Mouse (Mus musculus) heart, postnatal 25 days (tissue): Measurements from ENCODE around the gene Dnpep. TPM values are rescaled to one million over a fixed set of nuclear protein-coding genes. Genes with fewer than 3 reads are reported as not detected.

Experiments
- DNase-seq: peaks from one replicate; pipeline ENCODE4 v3.0.0; 2022; ENCODE audit warnings: low spot score
- intact Hi-C: fragments of 180-260 bp; cut with DNase I; formaldehyde crosslinking; loops from one replicate; pipeline ENCODE4 v1.15.1; 2025
- total RNA-seq, 2 experiments: library from RNA; stranded (reverse); gene quantifications; 2 replicates each; pipeline ENCODE4 v1.2.3; 2021

The Dnpep gene
- 10 to 100 TPM; 81.8 to 82.7 TPM for total RNA-seq

- DNase-seq: peak; percentile 100
- intact Hi-C loops: loop anchor here (5.0 kb wide), 3 partner anchors 65 to 730 kb away; partner anchors contain the start of genes Bcs1l, Rnf25, Stk36 and Zfp142
These were observed at the start of gene Dnpep for GRCm38 (mm10) chr1:75317241-75318201. TSS of gene Dnpep (minus strand) at chr1:75317990.

GRCm38 (mm10) chr1:75365510-75366137 is 47.8 kb upstream of the Dnpep start:
- intact Hi-C loops: no loop called here
- DNase-seq: no peak

GRCm38 (mm10) chr1:75363868-75364267 is 46.1 kb upstream of the Dnpep start:
- DNase-seq: no peak
- intact Hi-C loops: no loop called here

- no peak for DNase-seq
- intact Hi-C loops: no loop called here
These were observed 44.0 kb upstream of the Dnpep start for GRCm38 (mm10) chr1:75361750-75362149.

GRCm38 (mm10) chr1:75361123-75361522 is 43.3 kb upstream of the Dnpep start:
- no peak for DNase-seq
- intact Hi-C loops: no loop called here

- peak; percentile 72 for DNase-seq
- intact Hi-C loops: no loop called here
These were observed 42.6 kb upstream of the Dnpep start, which contains the start of gene Des for GRCm38 (mm10) chr1:75360112-75361031. TSS of gene Des (plus strand) at chr1:75360329.

GRCm38 (mm10) chr1:75359346-75359745 is 41.6 kb upstream of the Dnpep start:
- intact Hi-C loops: no loop called here

GRCm38 (mm10) chr1:75358009-75358408 is 40.2 kb upstream of the Dnpep start:
- DNase-seq: no peak
- intact Hi-C loops: no loop called here

More at GRCm38 (mm10) chr1:75359346-75359745, 41.6 kb upstream of the Dnpep start:
- DNase-seq: no peak

GRCm38 (mm10) chr1:75357261-75357660 is 39.5 kb upstream of the Dnpep start:
- intact Hi-C loops: no loop called here
- no peak for DNase-seq

GRCm38 (mm10) chr1:75349275-75349674 is 31.5 kb upstream of the Dnpep start:
- intact Hi-C loops: no loop called here
- DNase-seq: no peak

GRCm38 (mm10) chr1:75347279-75347678 is 29.5 kb upstream of the Dnpep start:
- DNase-seq: no peak
- intact Hi-C loops: no loop called here

- intact Hi-C loops: no loop called here
- no peak for DNase-seq
These were observed 27.5 kb upstream of the Dnpep start for GRCm38 (mm10) chr1:75345036-75345935.

GRCm38 (mm10) chr1:75344291-75345035 is 26.7 kb upstream of the Dnpep start:
- no peak for DNase-seq

GRCm38 (mm10) chr1:75342874-75343416 is 25.2 kb upstream of the Dnpep start:
- no peak for DNase-seq
- intact Hi-C loops: loop anchor here (1.0 to 5.0 kb wide), 4 partner anchors 30 to 249 kb away; no protein-coding TSS in a partner anchor

More at GRCm38 (mm10) chr1:75344291-75345035, 26.7 kb upstream of the Dnpep start:
- intact Hi-C loops: loop anchor here (5.0 kb wide), 2 partner anchors 103 to 248 kb away; no protein-coding TSS in a partner anchor

- no peak for DNase-seq
- intact Hi-C loops: loop anchor here (5.0 kb wide), 2 partner anchors 107 to 252 kb away; no protein-coding TSS in a partner anchor
These were observed 22.7 kb upstream of the Dnpep start for GRCm38 (mm10) chr1:75340519-75340918.

GRCm38 (mm10) chr1:75339337-75339736 is 21.5 kb upstream of the Dnpep start:
- DNase-seq: no peak
- intact Hi-C loops: no loop called here

- DNase-seq: no peak
- intact Hi-C loops: no loop called here
These were observed 20.4 kb upstream of the Dnpep start for GRCm38 (mm10) chr1:75338091-75338694.
